Mouse (Mus musculus): Measurements from ENCODE around the gene Tmem178b. TPM values are rescaled to one million over a fixed set of nuclear protein-coding genes. Genes with fewer than 3 reads are reported as not detected.

The Tmem178b gene
- polyA plus RNA-seq, 1 experiment = 0.02 TPM

- TF ChIP-seq MYOG (IDR thresholded peaks at IDR 0.05; ENCODE audit: control insufficient read depth in 1 of 3, insufficient read depth in 1 of 3, insufficient read length in 2 of 3, low read depth in 2 of 3) = peak in 2 of 3 experiments; percentile 77 to 97
- peak; percentile 94 for TF ChIP-seq TCF12 (IDR thresholded peaks at IDR 0.05; ENCODE audit: insufficient read depth, poor library complexity, severe bottlenecking)
- TF ChIP-seq TCF3 (IDR thresholded peaks at IDR 0.05; ENCODE audit: insufficient read length, low read depth) = peak; percentile 50
- no peak for TF ChIP-seq USF1 (IDR thresholded peaks at IDR 0.05; ENCODE audit: low read depth)
- TF ChIP-seq MYOD1 (IDR thresholded peaks at IDR 0.05; ENCODE audit: control insufficient read depth in 1 of 3, insufficient read length in 2 of 3, low read depth in 2 of 3) = peak; percentile 75 to 80 (median 79)
- no peak for TF ChIP-seq E2F4 (IDR thresholded peaks at IDR 0.05; ENCODE audit: insufficient read depth)
- Histone ChIP-seq H3K27me3 (ENCODE audit: control insufficient read depth, insufficient read depth, insufficient read length) (no peaks in the 10 kb centered on the region), H3K79me2 (ENCODE audit: control insufficient read depth, insufficient read depth) (no peaks in the 10 kb centered on the region), H3K36me3 (ENCODE audit: control insufficient read depth, insufficient read depth) (no peaks in the 10 kb centered on the region), H3ac (ENCODE audit: control insufficient read depth, insufficient read length) (no peak overlapping the region), H3K4me3 (no peak overlapping the region), H3K4me2 (ENCODE audit: low read depth) (peak overlapping the region; percentile 40)
These were observed 197.9 kb downstream of the Tmem178b start for GRCm38 (mm10) chr6:40071007-40071406.

- Histone ChIP-seq H3K4me2 (ENCODE audit: low read depth) (no peak overlapping the region), H3K79me2 (ENCODE audit: control insufficient read depth, insufficient read depth) (no peaks in the 10 kb centered on the region), H3K4me3 (no peak overlapping the region), H3ac (ENCODE audit: control insufficient read depth, insufficient read length) (no peak overlapping the region), H3K27me3 (ENCODE audit: control insufficient read depth, insufficient read depth, insufficient read length) (peaks cover 5% of the 10 kb centered on the region), H3K36me3 (ENCODE audit: control insufficient read depth, insufficient read depth) (no peaks in the 10 kb centered on the region)
- TF ChIP-seq MYOD1 (IDR thresholded peaks at IDR 0.05; ENCODE audit: control insufficient read depth in 1 of 3, insufficient read length in 2 of 3, low read depth in 2 of 3) (no peak), MAX (IDR thresholded peaks at IDR 0.05; ENCODE audit: low read depth) (no peak), MYOG (IDR thresholded peaks at IDR 0.05; ENCODE audit: control insufficient read depth in 1 of 3, insufficient read depth in 1 of 3, insufficient read length in 2 of 3, low read depth in 2 of 3) (no peak), USF1 (IDR thresholded peaks at IDR 0.05; ENCODE audit: low read depth) (no peak), TCF12 (IDR thresholded peaks at IDR 0.05; ENCODE audit: insufficient read depth, poor library complexity, severe bottlenecking) (no peak), POLR2A (IDR thresholded peaks at IDR 0.05; ENCODE audit: insufficient read length, low read depth) (no peak), POLR2AphosphoS2 (IDR thresholded peaks at IDR 0.05; ENCODE audit: insufficient read length, low read depth) (no peak), TCF3 (IDR thresholded peaks at IDR 0.05; ENCODE audit: insufficient read length, low read depth) (no peak), SRF (IDR thresholded peaks at IDR 0.05; ENCODE audit: control insufficient read depth, insufficient read length, low read depth) (no peak)
These were observed 203.0 kb downstream of the Tmem178b start for GRCm38 (mm10) chr6:40076089-40076488.

- Histone ChIP-seq H3K27me3 (ENCODE audit: control insufficient read depth, insufficient read depth, insufficient read length) (peaks cover 10% of the 10 kb centered on the region), H3K36me3 (ENCODE audit: control insufficient read depth, insufficient read depth) (no peaks in the 10 kb centered on the region), H3K4me3 (no peak overlapping the region), H3K4me2 (ENCODE audit: low read depth) (no peak overlapping the region), H3ac (ENCODE audit: control insufficient read depth, insufficient read length) (no peak overlapping the region), H3K79me2 (ENCODE audit: control insufficient read depth, insufficient read depth) (no peaks in the 10 kb centered on the region)
- TF ChIP-seq POLR2AphosphoS2 (IDR thresholded peaks at IDR 0.05; ENCODE audit: insufficient read length, low read depth) (no peak), SRF (IDR thresholded peaks at IDR 0.05; ENCODE audit: control insufficient read depth, insufficient read length, low read depth) (no peak), E2F4 (IDR thresholded peaks at IDR 0.05; ENCODE audit: insufficient read depth) (no peak), MYOG (IDR thresholded peaks at IDR 0.05; ENCODE audit: control insufficient read depth in 1 of 3, insufficient read depth in 1 of 3, insufficient read length in 2 of 3, low read depth in 2 of 3) (no peak), TCF3 (IDR thresholded peaks at IDR 0.05; ENCODE audit: insufficient read length, low read depth) (no peak), MAX (IDR thresholded peaks at IDR 0.05; ENCODE audit: low read depth) (no peak), POLR2A (IDR thresholded peaks at IDR 0.05; ENCODE audit: insufficient read length, low read depth) (no peak), TCF12 (IDR thresholded peaks at IDR 0.05; ENCODE audit: insufficient read depth, poor library complexity, severe bottlenecking) (no peak), USF1 (IDR thresholded peaks at IDR 0.05; ENCODE audit: low read depth) (no peak), REST (IDR thresholded peaks at IDR 0.05; ENCODE audit: insufficient read depth, insufficient read length) (no peak), CEBPB (IDR thresholded peaks at IDR 0.05; ENCODE audit: insufficient read depth, poor library complexity, severe bottlenecking) (no peak), MYOD1 (IDR thresholded peaks at IDR 0.05; ENCODE audit: control insufficient read depth in 1 of 3, insufficient read length in 2 of 3, low read depth in 2 of 3) (no peak)
These were observed 203.7 kb downstream of the Tmem178b start for GRCm38 (mm10) chr6:40076670-40077313.

- TF ChIP-seq POLR2AphosphoS2 (IDR thresholded peaks at IDR 0.05; ENCODE audit: insufficient read length, low read depth) (no peak), MYOD1 (IDR thresholded peaks at IDR 0.05; ENCODE audit: control insufficient read depth in 1 of 3, insufficient read length in 2 of 3, low read depth in 2 of 3) (no peak), E2F4 (IDR thresholded peaks at IDR 0.05; ENCODE audit: insufficient read depth) (no peak), SRF (IDR thresholded peaks at IDR 0.05; ENCODE audit: control insufficient read depth, insufficient read length, low read depth) (no peak), POLR2A (IDR thresholded peaks at IDR 0.05; ENCODE audit: insufficient read length, low read depth) (no peak), TCF3 (IDR thresholded peaks at IDR 0.05; ENCODE audit: insufficient read length, low read depth) (no peak), TCF12 (IDR thresholded peaks at IDR 0.05; ENCODE audit: insufficient read depth, poor library complexity, severe bottlenecking) (no peak), USF1 (IDR thresholded peaks at IDR 0.05; ENCODE audit: low read depth) (no peak), MAX (IDR thresholded peaks at IDR 0.05; ENCODE audit: low read depth) (no peak), MYOG (IDR thresholded peaks at IDR 0.05; ENCODE audit: control insufficient read depth in 1 of 3, insufficient read depth in 1 of 3, insufficient read length in 2 of 3, low read depth in 2 of 3) (no peak), CEBPB (IDR thresholded peaks at IDR 0.05; ENCODE audit: insufficient read depth, poor library complexity, severe bottlenecking) (no peak), REST (IDR thresholded peaks at IDR 0.05; ENCODE audit: insufficient read depth, insufficient read length) (no peak)
- no peak overlapping the region for H3K4me3 ChIP-seq
- H3ac ChIP-seq (ENCODE audit: control insufficient read depth, insufficient read length) = no peak overlapping the region
- H3K4me2 ChIP-seq (ENCODE audit: low read depth) = no peak overlapping the region
- H3K36me3 ChIP-seq (ENCODE audit: control insufficient read depth, insufficient read depth) = no peaks in the 10 kb centered on the region
- no peaks in the 10 kb centered on the region for H3K79me2 ChIP-seq (ENCODE audit: control insufficient read depth, insufficient read depth)
- peaks cover 15% of the 10 kb centered on the region for H3K27me3 ChIP-seq (ENCODE audit: control insufficient read depth, insufficient read depth, insufficient read length)
These were observed 205.3 kb downstream of the Tmem178b start for GRCm38 (mm10) chr6:40078353-40078752.

All from myocyte (in vitro differentiated cells).